Comparison of ENCODE assay signal across 9 mouse cellular contexts in the genomic region with DNA sequence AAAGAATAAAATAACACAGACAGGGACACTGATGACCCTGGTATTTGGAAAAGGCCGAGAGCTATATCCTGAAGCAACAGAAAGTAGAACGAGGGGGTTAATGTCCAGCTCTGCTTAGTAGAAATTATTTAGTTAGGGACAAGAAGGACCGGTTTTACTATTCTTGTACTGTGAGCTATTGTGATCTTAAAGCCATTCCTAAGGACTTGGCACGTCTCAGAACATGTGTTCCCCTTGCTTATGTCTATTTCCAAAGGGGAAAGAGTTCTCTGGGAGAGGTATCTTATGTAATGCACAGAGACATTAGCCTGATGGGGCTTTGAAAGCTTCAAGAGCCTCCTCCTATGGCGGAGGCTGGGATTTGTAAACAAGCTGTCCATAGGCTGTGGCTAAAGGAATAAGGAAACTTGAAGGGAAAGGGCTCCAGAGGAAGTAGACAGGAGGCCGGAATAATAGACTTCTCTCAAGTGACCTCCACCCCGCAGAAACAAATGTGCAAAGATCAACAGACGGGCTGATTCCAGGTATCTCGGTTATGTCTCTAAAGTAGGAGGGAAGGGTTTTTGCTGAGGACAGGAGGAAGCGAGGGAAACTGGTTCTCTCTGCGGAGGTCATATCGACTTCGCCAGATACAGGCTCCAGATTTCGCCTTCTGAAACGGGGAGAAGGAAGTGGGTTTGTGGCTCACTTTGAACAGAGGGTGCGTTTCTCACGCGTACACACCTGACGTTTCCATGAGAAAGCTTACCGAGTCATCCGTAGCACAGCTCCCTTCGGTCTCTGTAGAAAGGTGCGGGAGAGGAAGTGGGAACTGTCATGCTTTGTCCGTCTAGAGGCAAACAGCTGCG. TPM values are rescaled to one million over a fixed set of nuclear protein-coding genes. Genes with fewer than 3 reads are reported as not detected.
DNase-seq lines count a peak whose midpoint lies in the region; ATAC-seq and TF ChIP-seq lines count a peak whose summit lies in the region.
"Had no signal": no experiment of that assay in that cellular context is flagged by ENCODE, and none has a peak within 500 bp of the region (broad histone marks: within the 10 kb centered on the region; RNA-seq: fewer than 3 reads in every experiment).

No protein-coding gene starts in this region.

- no peak overlapping the region for H3K27ac ChIP-seq in kidney, embryonic 14.5 days (ENCODE audit: low read depth, low read length)
- H3K27ac ChIP-seq in heart, embryonic 13.5 days (replicated peaks) = peak overlapping the region; percentile 58
- no peak overlapping the region for H3K27ac ChIP-seq in midbrain, embryonic 11.5 days (ENCODE audit: low read depth, low read length)

- H3K9ac ChIP-seq in kidney, embryonic 14.5 days (ENCODE audit: low read depth, low read length) = no peak overlapping the region
- peak overlapping the region; percentile 64 for H3K9ac ChIP-seq in heart, embryonic 13.5 days
- no peak overlapping the region for H3K9ac ChIP-seq in midbrain, embryonic 11.5 days (ENCODE audit: low read length)

- peak overlapping the region; percentile 19; the same call in 1 of the 2 replicates for H3K4me3 ChIP-seq in kidney, embryonic 14.5 days (ENCODE audit: low read length)
- peak overlapping the region; percentile 34 for H3K4me3 ChIP-seq in heart, embryonic 13.5 days
- peak overlapping the region; percentile 80 for H3K4me3 ChIP-seq in lung, adult 2 months (replicated peaks; ENCODE audit: extremely low read depth, low read depth, low read length)
- H3K4me3 ChIP-seq in midbrain, embryonic 11.5 days (ENCODE audit: low read depth, low read length) = no peak overlapping the region

- peak overlapping the region; percentile 13; the same call in 1 of the 2 replicates for H3K4me2 ChIP-seq in kidney, embryonic 14.5 days (replicated peaks; ENCODE audit: low read depth, low read length)
- H3K4me2 ChIP-seq in heart, embryonic 13.5 days = peak overlapping the region; percentile 60
- no peak overlapping the region for H3K4me2 ChIP-seq in midbrain, embryonic 11.5 days

- H3K27me3 ChIP-seq in kidney, embryonic 14.5 days (ENCODE audit: control insufficient read depth, insufficient read depth, low read length) = no peaks in the 10 kb centered on the region
- peaks cover 17% of the 10 kb centered on the region for H3K27me3 ChIP-seq in heart, embryonic 13.5 days (replicated peaks)
- no peaks in the 10 kb centered on the region for H3K27me3 ChIP-seq in midbrain, embryonic 11.5 days (ENCODE audit: control insufficient read depth, insufficient read depth, low read length)

- no peak for ATAC-seq in kidney, embryonic 14.5 days (ENCODE audit: low FRiP score, low TSS enrichment)
- ATAC-seq in heart, embryonic 13.5 days (ENCODE audit: extremely low read depth, insufficient number of reproducible peaks, low FRiP score, low TSS enrichment) = no peak
- no peak for ATAC-seq in midbrain, embryonic 11.5 days (ENCODE audit: low FRiP score)

- no peak for TF ChIP-seq CTCF in lung, adult 2 months (IDR thresholded peaks at IDR 0.05; ENCODE audit: insufficient read depth, low read length)

- no peak for DNase-seq in kidney, adult 8-10 months
- DNase-seq in lung, adult 2 months = peak; percentile 56
- DNase-seq in thymus, adult 18-20 months = peak; percentile 4 to 33
- no peak for DNase-seq in cerebellum, adult 11 months
- no peak for DNase-seq in midbrain, embryonic 11.5 days (ENCODE audit: low spot score, missing footprints)
- no peak for DNase-seq in layer of hippocampus, adult 9-11 months
- DNase-seq: right cerebral cortex, postnatal 14 days had no signal

- H3K4me1 ChIP-seq in kidney, embryonic 14.5 days (ENCODE audit: control insufficient read depth, insufficient read depth, low read length) = no peaks in the 10 kb centered on the region
- peaks cover 17% of the 10 kb centered on the region for H3K4me1 ChIP-seq in heart, embryonic 13.5 days
- peaks cover 11% of the 10 kb centered on the region for H3K4me1 ChIP-seq in lung, adult 2 months (ENCODE audit: control insufficient read depth, insufficient read depth, low read length)
- H3K4me1 ChIP-seq in midbrain, embryonic 11.5 days (ENCODE audit: control insufficient read depth, insufficient read depth, low read length) = no peaks in the 10 kb centered on the region

- peak; percentile 30; the same call in 1 of the 2 replicates for TF ChIP-seq POLR2A in lung, adult 2 months (IDR thresholded peaks at IDR 0.05; ENCODE audit: borderline replicate concordance, extremely low read depth, low read depth, low read length)

- 71% methylated on average over 25 of the region's 25 CpGs for WGBS in kidney, embryonic 14.5 days
- 58% methylated on average over 25 of the region's 25 CpGs for WGBS in heart, embryonic 13.5 days
- WGBS in lung, adult 2 months = 20% methylated on average over 25 of the region's 25 CpGs
- 85% methylated on average over 25 of the region's 25 CpGs for WGBS in midbrain, embryonic 11.5 days

- no peaks in the 10 kb centered on the region for H3K9me3 ChIP-seq in kidney, embryonic 14.5 days (ENCODE audit: control insufficient read depth, low read length)
- H3K9me3 ChIP-seq in heart, embryonic 13.5 days = no peaks in the 10 kb centered on the region
- H3K9me3 ChIP-seq in midbrain, embryonic 11.5 days (ENCODE audit: control insufficient read depth, low read length) = no peaks in the 10 kb centered on the region

- H3K36me3 ChIP-seq in kidney, embryonic 14.5 days (ENCODE audit: control insufficient read depth, insufficient read depth, low read length) = no peaks in the 10 kb centered on the region
- no peaks in the 10 kb centered on the region for H3K36me3 ChIP-seq in heart, embryonic 13.5 days
- H3K36me3 ChIP-seq in midbrain, embryonic 11.5 days (ENCODE audit: control insufficient read depth, insufficient read depth, low read length) = no peaks in the 10 kb centered on the region

RNA-seq across cellular contexts. Expression of gene Lcp1, which starts 5.4 kb away (rescaled TPM):
- 11.2 and 22.3 TPM in 2 replicates for polyA plus RNA-seq in kidney, embryonic 14.5 days (2014; fragmentation: Nextera tagmentation; extraction: Ambion mirVana)
- polyA plus RNA-seq in heart, embryonic 13.5 days (2015; fragmentation: Nextera tagmentation; extraction: Ambion mirVana) = 24.5 and 29.1 TPM in 2 replicates
- polyA plus RNA-seq in lung, adult 2 months (2012; rRNA removed) = 26.6 and 54.4 TPM in 2 replicates
- polyA plus RNA-seq in midbrain, embryonic 11.5 days (2014; fragmentation: Nextera tagmentation; extraction: Ambion mirVana) = 30.9 and 34.7 TPM in 2 replicates

RNA-seq across cellular contexts. Expression of gene Lrrc63, which starts 5.7 kb away (rescaled TPM):
- 0.07 TPM in 1 of 2 replicates, not detected in the other for polyA plus RNA-seq in kidney, embryonic 14.5 days (2014; fragmentation: Nextera tagmentation; extraction: Ambion mirVana)
- polyA plus RNA-seq in heart, embryonic 13.5 days (2015; fragmentation: Nextera tagmentation; extraction: Ambion mirVana) = 0.11 TPM in 1 of 2 replicates, not detected in the other
- 0.03 and 0.04 TPM in 2 replicates for polyA plus RNA-seq in lung, adult 2 months (2012; rRNA removed)
- polyA plus RNA-seq in midbrain, embryonic 11.5 days (2014; fragmentation: Nextera tagmentation; extraction: Ambion mirVana) = 0.08 and 0.10 TPM in 2 replicates

Comparison
In these comparisons a context has a peak if more than half of its experiments do, and no peak if none do; other contexts are left out.
1. DNase-seq: peak in lung, adult 2 months (single experiment) and thymus, adult 18-20 months (2 of 2); none in kidney, adult 8-10 months (0 of 2), cerebellum, adult 11 months (single experiment), midbrain, embryonic 11.5 days (single experiment) and layer of hippocampus, adult 9-11 months (single experiment).